Mouse (Mus musculus) hindbrain, embryonic 13.5 days (tissue): Measurements from ENCODE around the gene Rab5c. TPM values are rescaled to one million over a fixed set of nuclear protein-coding genes. Genes with fewer than 3 reads are reported as not detected.
A peak's percentile ranks its signal among the peaks of the same experiment; 100 is the strongest.

ENCODE experiments used
- ATAC-seq: fragments of 200-750 bp; cut with Nextera tagmentation; 2 replicates; pipeline ENCODE4 v1.8.0; 2017; ENCODE audit warnings: moderate TSS enrichment; ENCODE audit not compliant: low FRiP score
- H3K27ac ChIP-seq: fragments of 300-500 bp; sonication (generic); 2 replicates; pipeline ENCODE4 v1.5.1; 2015; ENCODE audit warnings: inconsistent platforms, mild to moderate bottlenecking, moderate library complexity
- H3K27me3 ChIP-seq: fragments of 300-500 bp; sonication (generic); 2 replicates; pipeline ENCODE4 v1.6.1; 2015; ENCODE audit warnings: mild to moderate bottlenecking, inconsistent platforms
- H3K36me3 ChIP-seq: fragments of 300-500 bp; sonication (generic); 2 replicates; pipeline ENCODE4 v1.6.1; 2015; ENCODE audit warnings: mild to moderate bottlenecking, inconsistent platforms
- H3K4me1 ChIP-seq: fragments of 300-500 bp; sonication (generic); replicated peaks from 2 replicates; pipeline ENCODE4 v1.6.1; 2015; ENCODE audit warnings: inconsistent platforms
- H3K4me2 ChIP-seq: fragments of 300-500 bp; sonication (generic); 2 replicates; pipeline ENCODE4 v1.6.1; 2015; ENCODE audit warnings: inconsistent platforms, mild to moderate bottlenecking, moderate library complexity
- H3K4me3 ChIP-seq: fragments of 300-500 bp; sonication (generic); 2 replicates; pipeline ENCODE4 v1.5.1; 2015; ENCODE audit warnings: mild to moderate bottlenecking, inconsistent platforms
- H3K9ac ChIP-seq: fragments of 300-500 bp; sonication (generic); 2 replicates; pipeline ENCODE4 v1.6.1; 2015; ENCODE audit warnings: mild to moderate bottlenecking, inconsistent platforms
- H3K9me3 ChIP-seq: fragments of 300-500 bp; sonication (generic); 2 replicates; pipeline ENCODE4 v1.6.1; 2016; ENCODE audit warnings: inconsistent platforms
- WGBS: fragments of 180-500 bp; shearing (Covaris S2); methylation state at CpG from one replicate; pipeline ENCODE4 v1.1.7; 2015; 5-methylcytosine and 5-hydroxymethylcytosine counted together
- polyA plus RNA-seq: library from polyadenylated mRNA; unstranded; fragments of >200 nt; fragmentation: Nextera tagmentation; extraction: Ambion mirVana; gene quantifications from 2 replicates; pipeline ENCODE4 v1.2.1, GENCODE M21; 2015

Gene Rab5c
- polyA plus RNA-seq, 1 experiment from 2014 or later: 28.2 TPM

DNA sequence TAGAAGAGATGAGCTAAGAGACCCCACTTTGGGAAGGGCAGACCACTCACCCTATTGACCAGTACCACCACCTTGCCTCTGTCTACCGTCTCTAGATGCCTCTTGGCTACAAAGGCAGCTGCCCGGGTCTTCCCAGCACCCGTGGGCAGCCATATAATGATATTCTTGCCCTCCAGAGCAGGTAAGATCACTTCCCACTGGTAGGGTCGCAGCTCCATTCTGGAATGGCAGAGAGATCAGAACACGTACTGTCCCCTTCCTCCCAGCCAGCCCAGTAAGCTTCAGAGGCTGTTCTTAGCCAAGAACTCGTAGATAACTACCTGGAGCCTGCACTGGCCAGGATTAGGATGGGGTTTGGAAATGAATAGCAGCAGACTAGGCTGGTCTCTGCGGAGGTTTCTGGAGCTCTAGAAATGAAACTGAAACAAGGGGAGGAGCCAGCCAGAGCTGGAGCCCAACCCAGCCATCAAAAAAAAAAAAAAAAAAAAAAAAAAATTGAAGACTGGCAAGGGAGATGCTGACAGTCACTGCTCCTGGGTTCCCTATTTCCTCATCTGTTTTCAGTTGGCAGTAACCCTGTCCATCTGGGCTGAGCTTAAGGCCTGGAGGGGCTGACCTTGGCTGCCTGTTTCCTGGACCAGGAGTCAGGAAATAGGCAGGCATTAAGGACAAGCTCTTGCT, 34.0 kb downstream of the Rab5c start, which contains the start of gene Dhx58:
Dhx58 (minus strand) TSS at position 421 of the 681 bp plus-strand sequence.
- Histone ChIP-seq H3K36me3 (peaks cover 48% of the 10 kb centered on the region), H3K27me3 (peaks cover 14% of the 10 kb centered on the region; the same call in 1 of the 2 replicates), H3K9me3 (no peaks in the 10 kb centered on the region), H3K4me2 (no peak within 1 kb of the TSS), H3K4me3 (no peak within 1 kb of the TSS), H3K9ac (no peak within 1 kb of the TSS), H3K4me1 (peaks cover 10% of the 10 kb centered on the region), H3K27ac (no peak within 1 kb of the TSS)
- 69% methylated on average over 7 of the region's 7 CpGs for WGBS
- no peak for ATAC-seq

DNA sequence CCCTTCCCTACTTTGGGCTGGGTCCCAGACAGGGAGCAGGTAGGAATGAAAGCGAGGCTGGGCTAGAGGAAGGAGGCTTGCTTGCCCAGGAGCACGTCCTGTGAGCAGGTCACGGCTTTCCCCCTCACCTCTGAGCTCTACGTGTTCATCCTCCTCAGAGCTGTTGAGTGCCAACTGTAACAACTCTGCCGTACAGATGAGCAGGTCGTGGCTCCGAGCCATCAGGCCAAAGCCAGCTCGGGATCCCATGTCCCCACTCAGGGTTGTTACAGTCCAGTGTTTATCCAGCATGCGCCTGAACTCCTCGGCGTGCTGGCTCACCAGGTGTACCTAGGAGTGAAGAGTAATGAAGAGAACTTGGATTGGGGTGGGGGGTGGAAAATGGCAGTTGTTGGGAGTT, 34.6 kb downstream of the Rab5c start:
- Histone ChIP-seq H3K27ac (no peak overlapping the region), H3K4me2 (no peak overlapping the region), H3K36me3 (peaks cover 41% of the 10 kb centered on the region), H3K9me3 (no peaks in the 10 kb centered on the region), H3K27me3 (peaks cover 14% of the 10 kb centered on the region; the same call in 1 of the 2 replicates), H3K9ac (no peak overlapping the region), H3K4me3 (no peak overlapping the region), H3K4me1 (peaks cover 10% of the 10 kb centered on the region)
- ATAC-seq: no peak
- 67% methylated on average over 11 of the region's 11 CpGs for WGBS

DNA sequence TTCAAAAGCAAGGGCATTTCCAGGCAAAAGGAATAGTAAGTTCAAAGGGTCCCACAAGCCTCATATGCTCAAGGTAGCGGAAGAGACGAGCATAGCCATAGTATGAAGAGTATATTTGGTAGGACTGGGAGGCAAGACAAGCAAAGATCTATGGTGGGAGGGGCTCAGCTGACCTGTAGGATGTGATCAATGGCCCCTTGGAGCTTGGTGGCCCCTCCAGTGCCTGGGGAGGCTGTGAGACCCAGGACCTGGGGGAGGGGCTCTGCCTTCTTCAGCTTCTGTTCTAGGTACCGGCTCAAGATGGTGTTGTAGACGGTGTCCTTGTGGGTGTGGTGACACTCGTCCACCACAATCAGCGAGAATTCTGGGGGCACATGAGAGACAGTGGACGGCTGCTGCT, 35.1 kb downstream of the Rab5c start:
- H3K4me1 ChIP-seq: peaks cover 10% of the 10 kb centered on the region
- H3K27ac ChIP-seq: no peak overlapping the region
- H3K4me2 ChIP-seq: no peak overlapping the region
- no peaks in the 10 kb centered on the region for H3K9me3 ChIP-seq
- no peak overlapping the region for H3K9ac ChIP-seq
- peaks cover 37% of the 10 kb centered on the region for H3K36me3 ChIP-seq
- no peak overlapping the region for H3K4me3 ChIP-seq
- peaks cover 14% of the 10 kb centered on the region; the same call in 1 of the 2 replicates for H3K27me3 ChIP-seq
- WGBS: 52% methylated on average over 7 of the region's 7 CpGs
- peak; percentile 7; the same call in 1 of the 2 replicates for ATAC-seq

DNA sequence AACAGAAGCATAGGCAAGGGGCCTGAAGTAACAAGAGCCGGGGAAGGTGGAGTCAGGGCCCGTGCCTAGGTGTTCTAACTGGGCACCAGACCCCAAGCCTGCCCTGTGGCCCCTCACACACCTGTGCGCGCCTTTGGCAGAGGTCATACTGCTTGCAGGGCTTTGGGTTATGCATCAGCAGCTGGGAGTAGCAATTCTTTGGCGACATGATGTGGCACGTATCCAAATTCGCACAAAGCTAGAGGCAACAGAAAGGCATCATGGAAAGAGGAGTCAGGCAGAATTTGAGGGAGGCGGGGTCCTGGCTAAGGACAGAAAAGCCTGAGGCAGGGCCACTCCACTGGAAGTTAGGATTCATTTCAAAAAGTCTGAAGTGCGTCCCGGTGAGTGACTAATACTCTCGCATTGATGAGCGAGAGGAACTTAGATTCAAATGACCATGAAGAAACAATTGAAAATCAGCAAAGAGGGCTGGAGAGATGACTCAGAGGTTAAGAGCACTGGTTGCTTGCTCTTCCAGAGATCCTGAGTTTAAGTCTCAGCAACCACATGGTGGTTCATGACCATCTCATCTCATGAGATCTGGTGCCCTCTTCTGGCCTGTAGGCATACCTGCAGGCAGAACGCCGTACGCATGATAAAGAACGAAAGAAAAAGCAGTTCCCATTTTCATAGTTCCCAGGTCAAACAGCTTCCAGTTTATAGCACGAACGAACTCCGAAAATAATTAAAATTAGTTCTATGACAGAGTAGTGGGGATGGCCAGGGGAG, 35.7 kb downstream of the Rab5c start:
- WGBS: 40% methylated on average over 19 of the region's 19 CpGs
- Histone ChIP-seq H3K4me3 (no peak overlapping the region), H3K9me3 (no peaks in the 10 kb centered on the region), H3K36me3 (peaks cover 30% of the 10 kb centered on the region), H3K27me3 (peaks cover 14% of the 10 kb centered on the region; the same call in 1 of the 2 replicates), H3K9ac (no peak overlapping the region), H3K4me1 (peaks cover 10% of the 10 kb centered on the region), H3K27ac (no peak overlapping the region), H3K4me2 (no peak overlapping the region)
- ATAC-seq: 0 out of 2 replicates have a peak, but pooled peaks have one; percentile 52

DNA sequence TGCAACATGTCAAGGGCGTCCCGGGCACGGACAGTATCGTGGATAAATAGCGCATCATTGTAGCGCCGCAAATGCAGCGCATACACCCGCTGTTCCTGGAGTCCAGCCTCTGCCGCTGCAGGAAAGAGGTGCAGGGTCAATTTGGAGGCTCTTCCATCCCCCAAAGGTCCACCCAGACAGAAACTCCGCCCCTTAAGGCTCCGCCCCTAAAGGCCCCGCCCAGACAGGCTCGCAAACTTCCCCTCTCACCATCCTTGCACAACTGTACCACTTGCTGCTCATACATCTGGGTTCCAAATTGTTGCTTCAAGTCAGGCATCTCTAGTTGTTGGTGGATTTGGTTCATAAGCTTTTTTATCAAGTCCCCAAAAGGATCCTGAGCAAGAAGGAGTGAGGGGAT, 36.7 kb downstream of the Rab5c start:
- peaks cover 21% of the 10 kb centered on the region for H3K36me3 ChIP-seq
- H3K4me1 ChIP-seq: peaks cover 10% of the 10 kb centered on the region
- 5% methylated on average over 14 of the region's 14 CpGs for WGBS
- peak overlapping the region; percentile 60; the same call in 1 of the 2 replicates for H3K9ac ChIP-seq
- H3K9me3 ChIP-seq: no peaks in the 10 kb centered on the region
- ATAC-seq: no peak
- peak overlapping the region; percentile 34 for H3K4me2 ChIP-seq
- H3K4me3 ChIP-seq: 0 out of 2 replicates have a peak overlapping the region, but pooled peaks have one; percentile 20
- no peak overlapping the region for H3K27ac ChIP-seq
- peaks cover 14% of the 10 kb centered on the region; the same call in 1 of the 2 replicates for H3K27me3 ChIP-seq

DNA sequence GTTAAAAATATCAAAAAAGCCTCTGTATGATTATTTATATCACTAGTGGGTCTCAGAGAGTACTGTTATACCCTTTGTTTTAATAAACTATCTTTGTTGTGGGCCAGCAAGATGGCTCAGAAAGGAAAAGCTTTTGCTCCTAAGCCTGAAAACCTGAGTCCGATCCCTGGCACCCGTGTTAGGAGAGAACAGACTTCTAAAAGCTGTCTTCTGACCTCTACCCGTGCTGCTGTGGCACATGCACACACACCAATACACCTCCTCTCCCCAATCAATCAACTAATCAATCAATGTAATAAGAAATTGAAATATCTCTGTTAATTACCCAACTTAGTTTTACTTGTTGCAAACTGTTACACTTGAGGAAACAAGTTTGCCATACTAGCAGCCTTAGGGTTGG, 37.3 kb downstream of the Rab5c start:
- Histone ChIP-seq H3K27me3 (peaks cover 14% of the 10 kb centered on the region; the same call in 1 of the 2 replicates), H3K4me2 (no peak overlapping the region; the same call in 1 of the 2 replicates), H3K4me3 (no peak overlapping the region), H3K27ac (no peak overlapping the region), H3K36me3 (peaks cover 15% of the 10 kb centered on the region), H3K9me3 (no peaks in the 10 kb centered on the region), H3K4me1 (peaks cover 10% of the 10 kb centered on the region), H3K9ac (no peak overlapping the region)
- 76% methylated on average over 3 of the region's 3 CpGs for WGBS
- ATAC-seq: no peak

DNA sequence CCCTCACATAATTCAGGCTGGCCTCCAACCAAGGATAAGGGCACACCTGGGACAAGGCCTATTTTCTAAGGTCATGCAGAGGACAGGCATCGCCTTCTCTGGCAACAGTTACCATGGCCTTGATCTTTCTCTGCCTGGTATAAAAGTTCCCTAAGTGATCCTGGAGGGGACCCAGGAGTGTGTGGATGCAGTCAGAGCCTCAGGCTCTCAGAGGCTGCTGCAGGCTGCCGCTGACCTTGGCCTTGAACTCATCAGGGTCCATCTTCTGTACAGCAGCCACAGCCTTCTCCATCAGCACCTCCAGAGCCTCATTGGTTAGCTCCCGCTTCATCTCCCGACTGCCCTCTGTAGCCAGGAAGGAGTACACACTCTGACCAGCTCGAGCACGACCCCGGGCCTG, 40.1 kb downstream of the Rab5c start:
- 0 out of 2 replicates have a peak overlapping the region, but pooled peaks have one; percentile 4 for H3K9ac ChIP-seq
- H3K4me2 ChIP-seq: no peak overlapping the region
- no peak overlapping the region for H3K4me3 ChIP-seq
- no peak overlapping the region for H3K27ac ChIP-seq
- peaks cover 20% of the 10 kb centered on the region for H3K27me3 ChIP-seq
- H3K36me3 ChIP-seq: no peaks in the 10 kb centered on the region
- no peaks in the 10 kb centered on the region for H3K9me3 ChIP-seq
- peaks cover 14% of the 10 kb centered on the region for H3K4me1 ChIP-seq
- 77% methylated on average over 7 of the region's 7 CpGs for WGBS
- ATAC-seq: no peak

DNA sequence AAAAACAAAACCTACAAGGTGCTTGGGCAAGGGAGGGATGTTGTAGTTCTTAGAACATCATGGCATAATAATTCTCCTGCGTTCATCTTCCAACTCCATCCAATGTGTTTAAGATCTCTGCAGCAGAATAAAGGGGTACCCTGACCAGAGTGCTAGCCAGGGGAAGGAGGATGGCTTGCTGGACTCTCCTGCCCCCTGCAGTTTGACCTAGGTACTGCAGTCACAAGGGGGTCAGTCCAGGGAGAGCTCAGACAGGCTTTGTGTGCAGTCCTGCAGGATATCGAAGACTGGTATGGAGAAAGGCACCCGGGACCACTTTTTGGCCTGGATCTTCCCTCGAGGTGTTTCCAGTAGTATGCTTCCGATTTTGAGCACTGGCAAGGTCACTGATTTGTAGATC, 43.1 kb downstream of the Rab5c start:
- no peak for ATAC-seq
- WGBS: 24% methylated on average over 5 of the region's 5 CpGs
- no peak overlapping the region for H3K4me3 ChIP-seq
- H3K27ac ChIP-seq: no peak overlapping the region
- no peaks in the 10 kb centered on the region for H3K9me3 ChIP-seq
- H3K4me1 ChIP-seq: peaks cover 18% of the 10 kb centered on the region
- H3K36me3 ChIP-seq: no peaks in the 10 kb centered on the region
- peaks cover 38% of the 10 kb centered on the region for H3K27me3 ChIP-seq
- H3K4me2 ChIP-seq: no peak overlapping the region
- no peak overlapping the region for H3K9ac ChIP-seq

DNA sequence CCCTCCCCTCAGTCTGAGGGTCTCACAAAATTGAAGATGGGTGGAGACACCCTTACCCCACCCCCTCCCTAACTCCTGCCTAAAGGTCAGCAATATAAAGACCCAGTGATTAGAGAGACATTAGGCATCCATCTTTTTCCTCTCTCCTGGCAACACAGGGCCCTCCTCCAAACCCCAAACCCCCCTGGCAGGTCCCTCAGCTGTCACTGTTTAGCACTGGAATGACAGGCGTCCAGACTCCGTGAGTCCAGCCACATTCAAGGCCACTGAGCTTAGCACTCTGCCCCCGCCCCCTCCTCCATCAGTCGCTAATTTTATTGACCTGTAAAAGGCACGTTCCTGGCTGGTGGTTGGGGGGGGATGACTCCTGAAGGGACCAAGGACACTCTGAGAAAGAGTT, 44.9 kb downstream of the Rab5c start:
- WGBS: 33% methylated on average over 5 of the region's 5 CpGs
- Histone ChIP-seq H3K9ac (no peak overlapping the region), H3K4me1 (peaks cover 18% of the 10 kb centered on the region), H3K4me2 (no peak overlapping the region), H3K36me3 (no peaks in the 10 kb centered on the region), H3K27ac (no peak overlapping the region), H3K27me3 (peaks cover 41% of the 10 kb centered on the region), H3K4me3 (no peak overlapping the region), H3K9me3 (no peaks in the 10 kb centered on the region)
- no peak for ATAC-seq

DNA sequence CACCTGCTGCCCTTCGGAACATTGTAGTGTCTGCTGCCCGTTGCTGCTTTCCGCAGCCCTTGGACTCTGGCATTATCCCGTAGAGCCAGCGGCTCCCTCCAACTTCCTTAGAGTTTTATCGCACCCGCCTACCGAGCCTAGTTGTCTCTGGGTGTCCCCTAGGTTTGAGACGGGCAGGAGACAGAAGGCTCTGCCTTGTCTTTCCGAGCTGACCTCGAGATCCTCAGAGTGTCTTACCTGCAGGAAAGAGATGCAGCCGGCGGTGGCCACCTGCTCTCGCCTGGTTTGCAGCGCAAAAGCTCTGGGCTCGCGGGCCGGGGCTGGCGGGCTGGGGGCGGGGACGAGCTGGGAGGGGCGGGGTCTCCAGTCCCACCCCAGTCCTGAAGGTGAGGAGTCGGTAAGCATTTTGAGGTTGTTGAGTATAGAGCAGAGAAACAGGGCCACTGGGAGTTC, 45.8 kb downstream of the Rab5c start, which contains the start of gene Zfp385c:
Zfp385c (minus strand) TSS at position 292 of the 453 bp plus-strand sequence.
- H3K36me3 ChIP-seq: no peaks in the 10 kb centered on the region
- WGBS: under 1% methylated on average over 23 of the region's 23 CpGs

DNA sequence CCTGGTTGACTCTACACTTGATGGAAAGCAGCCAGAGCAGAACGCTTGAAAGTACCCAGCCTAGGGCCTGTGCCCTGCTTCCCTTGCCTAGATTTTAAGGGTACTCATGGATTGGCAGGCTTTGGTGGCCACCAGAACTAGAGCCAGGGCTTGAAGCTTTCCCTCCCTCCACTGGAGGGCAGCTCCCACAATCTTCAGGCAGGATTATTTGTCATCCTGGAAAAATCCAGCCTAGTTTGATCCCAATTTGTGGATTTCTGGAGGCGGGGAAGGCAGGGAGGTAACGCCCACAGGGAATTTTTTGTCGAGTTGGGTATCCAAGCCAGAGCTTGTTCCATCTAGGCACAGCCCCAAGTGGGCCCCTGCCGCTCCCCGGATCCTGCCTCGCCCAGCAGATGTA, 47.6 kb downstream of the Rab5c start:
- H3K36me3 ChIP-seq: no peaks in the 10 kb centered on the region
- 75% methylated on average over 7 of the region's 7 CpGs for WGBS
- H3K27me3 ChIP-seq: peaks cover 41% of the 10 kb centered on the region
- peaks cover 18% of the 10 kb centered on the region for H3K4me1 ChIP-seq
- H3K4me2 ChIP-seq: no peak overlapping the region
- no peaks in the 10 kb centered on the region for H3K9me3 ChIP-seq
- no peak overlapping the region for H3K9ac ChIP-seq
- ATAC-seq: no peak
- no peak overlapping the region for H3K27ac ChIP-seq
- no peak overlapping the region for H3K4me3 ChIP-seq

More for the DNA sequence above, 45.8 kb downstream of the Rab5c start, which contains the start of gene Zfp385c:
- H3K9me3 ChIP-seq: no peaks in the 10 kb centered on the region
- H3K4me3 ChIP-seq: peak within 1 kb of the TSS; percentile 22
- H3K27me3 ChIP-seq: peaks cover 41% of the 10 kb centered on the region
- H3K9ac ChIP-seq: no peak within 1 kb of the TSS
- no peak within 1 kb of the TSS for H3K27ac ChIP-seq
- ATAC-seq: no peak
- peaks cover 18% of the 10 kb centered on the region for H3K4me1 ChIP-seq
- H3K4me2 ChIP-seq: peak within 1 kb of the TSS; percentile 49

DNA sequence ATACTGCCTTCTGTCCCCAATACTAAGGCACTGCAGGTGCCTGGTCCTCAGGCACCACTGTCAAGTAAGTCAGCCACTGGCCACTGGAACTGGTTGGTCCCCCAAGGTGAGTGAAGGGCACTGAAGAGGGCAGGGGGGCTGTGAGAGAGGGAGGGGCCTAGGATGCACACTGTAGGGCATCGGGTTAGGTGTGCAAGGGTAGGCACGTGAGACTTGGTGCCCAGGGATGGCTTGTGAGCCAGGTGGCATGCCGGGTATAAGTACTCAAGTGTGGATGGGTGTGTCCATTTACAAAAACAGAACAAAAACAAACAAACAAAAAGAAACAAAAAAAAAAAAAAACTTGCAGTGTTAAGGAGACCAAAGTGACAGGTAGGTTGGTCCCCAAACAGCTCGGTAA, 49.6 kb downstream of the Rab5c start:
- H3K4me3 ChIP-seq: no peak overlapping the region
- ATAC-seq: no peak
- H3K27ac ChIP-seq: no peak overlapping the region
- no peaks in the 10 kb centered on the region for H3K9me3 ChIP-seq
- H3K9ac ChIP-seq: no peak overlapping the region
- H3K36me3 ChIP-seq: no peaks in the 10 kb centered on the region
- H3K27me3 ChIP-seq: peaks cover 38% of the 10 kb centered on the region
- 81% methylated on average over 4 of the region's 4 CpGs for WGBS
- no peak overlapping the region for H3K4me2 ChIP-seq
- H3K4me1 ChIP-seq: peaks cover 18% of the 10 kb centered on the region
